Mouse (Mus musculus) heart, embryonic 15.5 days (tissue): ENCODE results near the gene Kcnq2. TPM values are rescaled to one million over a fixed set of nuclear protein-coding genes. Genes with fewer than 3 reads are reported as not detected.

Experiments
- ATAC-seq: fragments of 200-750 bp; cut with Nextera tagmentation; replicated peaks from 2 replicates; pipeline ENCODE4 v1.8.0; 2017; ENCODE audit warnings: low read depth, moderate TSS enrichment; ENCODE audit not compliant: insufficient number of reproducible peaks, insufficient read depth, low FRiP score
- H3K27ac ChIP-seq: fragments of 300-500 bp; sonication (generic); 2 replicates; pipeline ENCODE4 v1.5.1; 2015; ENCODE audit warnings: mild to moderate bottlenecking, inconsistent platforms
- H3K27me3 ChIP-seq: fragments of 300-500 bp; sonication (generic); 2 replicates; pipeline ENCODE4 v1.6.1; 2015; ENCODE audit warnings: inconsistent platforms
- H3K36me3 ChIP-seq: fragments of 300-500 bp; sonication (generic); 2 replicates; pipeline ENCODE4 v1.6.1; 2015; ENCODE audit warnings: mild to moderate bottlenecking, inconsistent platforms
- H3K4me1 ChIP-seq: fragments of 300-500 bp; sonication (generic); replicated peaks from 2 replicates; pipeline ENCODE4 v1.6.1; 2015; ENCODE audit warnings: inconsistent platforms
- H3K4me2 ChIP-seq: fragments of 300-500 bp; sonication (generic); 2 replicates; pipeline ENCODE4 v1.6.1; 2015; ENCODE audit warnings: inconsistent platforms, mild to moderate bottlenecking, moderate library complexity
- H3K4me3 ChIP-seq: fragments of 300-500 bp; sonication (generic); 2 replicates; pipeline ENCODE4 v1.5.1; 2015; ENCODE audit warnings: mild to moderate bottlenecking, inconsistent platforms
- H3K9ac ChIP-seq: fragments of 300-500 bp; sonication (generic); 2 replicates; pipeline ENCODE4 v1.6.1; 2015; ENCODE audit warnings: mild to moderate bottlenecking, inconsistent platforms
- H3K9me3 ChIP-seq: fragments of 300-500 bp; sonication (generic); replicated peaks from 2 replicates; pipeline ENCODE4 v1.6.1; 2016; ENCODE audit warnings: inconsistent platforms
- WGBS: fragments of 180-500 bp; shearing (Covaris S2); methylation state at CpG from one replicate; pipeline ENCODE4 v1.1.7; 2015; ENCODE audit warnings: mixed read lengths; 5-methylcytosine and 5-hydroxymethylcytosine counted together
- polyA plus RNA-seq: library from polyadenylated mRNA; unstranded; fragments of >200 nt; fragmentation: Nextera tagmentation; extraction: Ambion mirVana; gene quantifications from 2 replicates; pipeline ENCODE4 v1.2.1, GENCODE M21; 2015

Gene Kcnq2
- polyA plus RNA-seq, 1 experiment from 2014 or later = 0.03 TPM

- Histone ChIP-seq H3K9ac (no peak overlapping the region), H3K4me3 (no peak overlapping the region), H3K9me3 (no peaks in the 10 kb centered on the region), H3K4me2 (no peak overlapping the region), H3K4me1 (no peaks in the 10 kb centered on the region), H3K36me3 (no peaks in the 10 kb centered on the region), H3K27me3 (peaks cover 34% of the 10 kb centered on the region), H3K27ac (no peak overlapping the region)
- WGBS = 69% methylated on average over 5 of the region's 5 CpGs
- ATAC-seq = no peak
These were observed 66.6 kb downstream of the Kcnq2 start for GRCm38 (mm10) chr2:181068499-181068898.

- no peaks in the 10 kb centered on the region for H3K36me3 ChIP-seq
- no peak overlapping the region for H3K9ac ChIP-seq
- H3K4me2 ChIP-seq = no peak overlapping the region
- ATAC-seq = no peak
- no peaks in the 10 kb centered on the region for H3K9me3 ChIP-seq
- H3K27me3 ChIP-seq = peaks cover 44% of the 10 kb centered on the region
- WGBS = 38% methylated on average over 4 of the region's 4 CpGs
- no peak overlapping the region for H3K27ac ChIP-seq
- no peak overlapping the region for H3K4me3 ChIP-seq
- no peaks in the 10 kb centered on the region for H3K4me1 ChIP-seq
These were observed 69.3 kb downstream of the Kcnq2 start for GRCm38 (mm10) chr2:181065827-181066226.

GRCm38 (mm10) chr2:181060127-181060526 lies 75.0 kb downstream of the Kcnq2 start:
- Histone ChIP-seq H3K4me3 (no peak overlapping the region), H3K9ac (no peak overlapping the region), H3K9me3 (no peaks in the 10 kb centered on the region), H3K27me3 (peaks cover 68% of the 10 kb centered on the region), H3K4me2 (no peak overlapping the region), H3K36me3 (no peaks in the 10 kb centered on the region), H3K27ac (no peak overlapping the region), H3K4me1 (no peaks in the 10 kb centered on the region)
- 14% methylated on average over 5 of the region's 5 CpGs for WGBS
- no peak for ATAC-seq

GRCm38 (mm10) chr2:181058193-181058592 lies 76.9 kb downstream of the Kcnq2 start:
- Histone ChIP-seq H3K27ac (no peak overlapping the region), H3K4me1 (no peaks in the 10 kb centered on the region), H3K4me3 (no peak overlapping the region), H3K36me3 (no peaks in the 10 kb centered on the region), H3K9me3 (no peaks in the 10 kb centered on the region), H3K9ac (no peak overlapping the region), H3K4me2 (no peak overlapping the region), H3K27me3 (peaks cover 69% of the 10 kb centered on the region)
- 34% methylated on average over 3 of the region's 3 CpGs for WGBS
- ATAC-seq = no peak

- WGBS = 36% methylated on average over 8 of the region's 8 CpGs
- Histone ChIP-seq H3K4me1 (no peaks in the 10 kb centered on the region), H3K9me3 (no peaks in the 10 kb centered on the region), H3K4me2 (no peak overlapping the region), H3K27me3 (peaks cover 70% of the 10 kb centered on the region), H3K4me3 (no peak overlapping the region), H3K27ac (no peak overlapping the region), H3K9ac (no peak overlapping the region), H3K36me3 (no peaks in the 10 kb centered on the region)
- ATAC-seq = no peak
These were observed 77.8 kb downstream of the Kcnq2 start for GRCm38 (mm10) chr2:181057341-181057740.

GRCm38 (mm10) chr2:181052171-181052570 lies 82.9 kb downstream of the Kcnq2 start:
- no peaks in the 10 kb centered on the region for H3K4me1 ChIP-seq
- H3K27ac ChIP-seq = no peak overlapping the region
- H3K36me3 ChIP-seq = no peaks in the 10 kb centered on the region
- WGBS = 86% methylated on average over 1 of the region's 1 CpGs
- H3K9me3 ChIP-seq = no peaks in the 10 kb centered on the region
- peaks cover 67% of the 10 kb centered on the region for H3K27me3 ChIP-seq
- no peak overlapping the region for H3K4me3 ChIP-seq
- no peak overlapping the region for H3K4me2 ChIP-seq
- no peak overlapping the region for H3K9ac ChIP-seq
- no peak for ATAC-seq

GRCm38 (mm10) chr2:181048986-181049385 lies 86.1 kb downstream of the Kcnq2 start:
- 75% methylated on average over 9 of the region's 9 CpGs for WGBS
- H3K9ac ChIP-seq = no peak overlapping the region
- ATAC-seq = no peak
- H3K4me1 ChIP-seq = no peaks in the 10 kb centered on the region
- no peaks in the 10 kb centered on the region for H3K9me3 ChIP-seq
- H3K4me2 ChIP-seq = no peak overlapping the region
- H3K36me3 ChIP-seq = no peaks in the 10 kb centered on the region
- H3K4me3 ChIP-seq = no peak overlapping the region
- H3K27ac ChIP-seq = no peak overlapping the region
- peaks cover 55% of the 10 kb centered on the region for H3K27me3 ChIP-seq

GRCm38 (mm10) chr2:181048252-181048945 lies 86.7 kb downstream of the Kcnq2 start:
- Histone ChIP-seq H3K36me3 (no peaks in the 10 kb centered on the region), H3K9me3 (no peaks in the 10 kb centered on the region), H3K27ac (no peak overlapping the region), H3K9ac (no peak overlapping the region), H3K27me3 (peaks cover 55% of the 10 kb centered on the region), H3K4me2 (no peak overlapping the region), H3K4me1 (no peaks in the 10 kb centered on the region), H3K4me3 (no peak overlapping the region)
- no peak for ATAC-seq
- WGBS = 39% methylated on average over 7 of the region's 7 CpGs

- Histone ChIP-seq H3K4me2 (no peak overlapping the region), H3K27ac (no peak overlapping the region), H3K36me3 (no peaks in the 10 kb centered on the region), H3K9ac (no peak overlapping the region), H3K27me3 (peaks cover 67% of the 10 kb centered on the region), H3K4me3 (no peak overlapping the region), H3K9me3 (no peaks in the 10 kb centered on the region), H3K4me1 (peaks cover 7% of the 10 kb centered on the region)
- ATAC-seq = no peak
- 21% methylated on average over 3 of the region's 3 CpGs for WGBS
These were observed 91.1 kb downstream of the Kcnq2 start for GRCm38 (mm10) chr2:181044001-181044400.

- H3K36me3 ChIP-seq = no peaks in the 10 kb centered on the region
- 48% methylated on average over 3 of the region's 3 CpGs for WGBS
- no peak within 1 kb of the TSS for H3K27ac ChIP-seq
- ATAC-seq = no peak
- H3K4me1 ChIP-seq = peaks cover 12% of the 10 kb centered on the region
- H3K9ac ChIP-seq = no peak within 1 kb of the TSS
- no peak within 1 kb of the TSS for H3K4me3 ChIP-seq
- H3K4me2 ChIP-seq = no peak within 1 kb of the TSS
- no peaks in the 10 kb centered on the region for H3K9me3 ChIP-seq
- H3K27me3 ChIP-seq = peaks cover 67% of the 10 kb centered on the region
These were observed 91.7 kb downstream of the Kcnq2 start, which contains the start of gene Chrna4 for GRCm38 (mm10) chr2:181043437-181043836. TSS of gene Chrna4 (minus strand) at chr2:181043546.

- no peak for ATAC-seq
- peaks cover 77% of the 10 kb centered on the region for H3K27me3 ChIP-seq
These were observed 92.7 kb downstream of the Kcnq2 start for GRCm38 (mm10) chr2:181042376-181042775.

GRCm38 (mm10) chr2:181041941-181042340 lies 93.2 kb downstream of the Kcnq2 start:
- no peak for ATAC-seq
- Histone ChIP-seq H3K9ac (no peak overlapping the region), H3K9me3 (no peaks in the 10 kb centered on the region), H3K27me3 (peaks cover 77% of the 10 kb centered on the region), H3K4me1 (peaks cover 12% of the 10 kb centered on the region), H3K36me3 (no peaks in the 10 kb centered on the region), H3K4me3 (no peak overlapping the region), H3K4me2 (no peak overlapping the region), H3K27ac (no peak overlapping the region)
- 12% methylated on average over 7 of the region's 7 CpGs for WGBS

More at GRCm38 (mm10) chr2:181042376-181042775, 92.7 kb downstream of the Kcnq2 start:
- Histone ChIP-seq H3K4me1 (peaks cover 12% of the 10 kb centered on the region), H3K4me2 (no peak overlapping the region), H3K27ac (no peak overlapping the region), H3K36me3 (no peaks in the 10 kb centered on the region), H3K9me3 (no peaks in the 10 kb centered on the region), H3K9ac (no peak overlapping the region), H3K4me3 (no peak overlapping the region)
